In the genomic region with DNA sequence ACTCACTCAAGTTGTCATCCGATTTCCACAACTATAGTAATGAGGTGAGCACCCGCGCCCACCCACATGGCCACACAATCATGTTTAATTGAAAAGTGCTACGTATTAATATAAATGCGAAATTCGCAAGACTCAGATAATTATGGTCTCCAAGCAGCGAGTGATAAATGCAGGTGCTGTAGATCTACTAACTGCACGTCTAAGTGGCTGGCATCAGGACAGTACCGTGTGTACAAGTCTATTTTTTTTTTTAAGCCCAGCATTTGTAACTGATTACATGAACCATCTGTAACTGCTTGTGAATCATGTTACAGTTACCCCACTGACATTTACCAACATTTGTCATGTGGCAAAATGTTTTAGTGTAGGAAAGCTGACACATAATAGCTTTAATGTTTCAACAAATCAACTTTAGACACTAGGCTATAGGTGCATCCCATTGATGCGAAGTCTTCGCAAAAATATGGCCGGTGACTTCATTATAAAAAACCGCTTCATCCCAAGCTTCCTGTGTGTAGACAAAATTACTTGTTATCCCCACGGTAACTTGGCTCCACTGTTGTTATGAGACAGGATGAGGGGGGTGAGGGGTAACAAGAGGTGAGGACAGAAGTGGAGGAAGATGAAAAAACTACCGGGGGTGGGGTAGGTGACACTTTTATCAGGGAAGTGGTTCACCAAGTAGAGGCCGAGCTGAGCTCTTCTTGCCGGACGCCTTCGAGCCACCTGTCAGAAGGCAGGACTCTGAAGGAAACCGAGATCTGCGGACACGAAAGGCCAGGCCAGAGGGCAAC, we compare ENCODE assay signal across 8 mouse cellular contexts. TPM values are rescaled to one million over a fixed set of nuclear protein-coding genes. Genes with fewer than 3 reads are reported as not detected.
A peak's percentile ranks its signal among the peaks of the same experiment; 100 is the strongest.
DNase-seq lines count a peak whose midpoint lies in the region; ATAC-seq and TF ChIP-seq lines count a peak whose summit lies in the region.

No protein-coding gene starts in this region.

- ATAC-seq in kidney, embryonic 15.5 days (replicated peaks; ENCODE audit: low FRiP score) = no peak
- ATAC-seq in heart, postnatal 0 days (ENCODE audit: insufficient read depth, low read depth) = 0 out of 2 replicates have a peak, but pooled peaks have one; percentile 0
- ATAC-seq in liver, postnatal 0 days = no peak

- H3K27ac ChIP-seq in kidney, embryonic 15.5 days = peak overlapping the region; percentile 95
- peak overlapping the region; percentile 86 for H3K27ac ChIP-seq in heart, postnatal 0 days (ENCODE audit: low read depth)
- H3K27ac ChIP-seq in liver, postnatal 0 days (ENCODE audit: low read depth) = peak overlapping the region; percentile 98

- peak overlapping the region; percentile 76 for H3K9ac ChIP-seq in kidney, embryonic 15.5 days
- H3K9ac ChIP-seq in heart, postnatal 0 days (replicated peaks; ENCODE audit: low read depth, low read length) = peak overlapping the region; percentile 49; the same call in 1 of the 2 replicates
- peak overlapping the region; percentile 73 for H3K9ac ChIP-seq in liver, postnatal 0 days (replicated peaks)

- peak overlapping the region; percentile 85 for H3K4me3 ChIP-seq in kidney, embryonic 15.5 days (replicated peaks)
- H3K4me3 ChIP-seq in heart, postnatal 0 days (ENCODE audit: low read depth, low read length) = peak overlapping the region; percentile 83
- H3K4me3 ChIP-seq in liver, postnatal 0 days (ENCODE audit: low read depth, low read length) = peak overlapping the region; percentile 89

- H3K4me1 ChIP-seq in kidney, embryonic 15.5 days = peaks cover 21% of the 10 kb centered on the region
- H3K4me1 ChIP-seq in heart, postnatal 0 days (ENCODE audit: control insufficient read depth, insufficient read depth) = peaks cover 13% of the 10 kb centered on the region
- H3K4me1 ChIP-seq in liver, postnatal 0 days (ENCODE audit: insufficient read depth) = peaks cover 22% of the 10 kb centered on the region

- TF ChIP-seq CTCF in heart, postnatal 0 days (IDR thresholded peaks at IDR 0.05; ENCODE audit: low read depth) = no peak
- TF ChIP-seq CTCF in liver, postnatal 0 days (IDR thresholded peaks at IDR 0.05; ENCODE audit: low read depth) = no peak; the same call in 1 of the 2 replicates

- peak overlapping the region; percentile 68 for H3K4me2 ChIP-seq in kidney, embryonic 15.5 days
- H3K4me2 ChIP-seq in heart, postnatal 0 days (ENCODE audit: low read depth, low read length) = peak overlapping the region; percentile 58
- peak overlapping the region; percentile 89 for H3K4me2 ChIP-seq in liver, postnatal 0 days (ENCODE audit: low read depth, low read length)

- H3K36me3 ChIP-seq in kidney, embryonic 15.5 days = peaks cover 12% of the 10 kb centered on the region; the same call in 1 of the 2 replicates
- H3K36me3 ChIP-seq in heart, postnatal 0 days (replicated peaks; ENCODE audit: control insufficient read depth, insufficient read depth, low read length) = no peaks in the 10 kb centered on the region
- peaks cover 8% of the 10 kb centered on the region for H3K36me3 ChIP-seq in liver, postnatal 0 days (replicated peaks; ENCODE audit: insufficient read depth, low read length)

- no peaks in the 10 kb centered on the region for H3K27me3 ChIP-seq in kidney, embryonic 15.5 days
- no peaks in the 10 kb centered on the region for H3K27me3 ChIP-seq in heart, postnatal 0 days (ENCODE audit: control insufficient read depth, insufficient read depth, low read length)
- H3K27me3 ChIP-seq in liver, postnatal 0 days (ENCODE audit: insufficient read depth, low read length) = no peaks in the 10 kb centered on the region

- H3K9me3 ChIP-seq in kidney, embryonic 15.5 days (replicated peaks) = no peaks in the 10 kb centered on the region
- H3K9me3 ChIP-seq in heart, postnatal 0 days (replicated peaks; ENCODE audit: control insufficient read depth, low read length) = no peaks in the 10 kb centered on the region
- H3K9me3 ChIP-seq in liver, postnatal 0 days (ENCODE audit: low read length) = no peaks in the 10 kb centered on the region

- 0 out of 2 replicates have a peak, but pooled peaks have one; percentile 40 for TF ChIP-seq EP300 in heart, postnatal 0 days (IDR thresholded peaks at IDR 0.05; ENCODE audit: low read depth)
- peak; percentile 46; the same call in 1 of the 2 replicates for TF ChIP-seq EP300 in liver, postnatal 0 days (IDR thresholded peaks at IDR 0.05; ENCODE audit: low read depth)

- WGBS in kidney, embryonic 15.5 days = 33% methylated on average over 22 of the region's 22 CpGs
- 38% methylated on average over 22 of the region's 22 CpGs for WGBS in heart, postnatal 0 days
- WGBS in liver, postnatal 0 days (ENCODE audit: insufficient replicate concordance) = 36% methylated on average over 22 of the region's 22 CpGs

- no peak for DNase-seq in kidney, adult 8-10 months
- DNase-seq in R1 (ENCODE audit: low read depth, low spot score) = peak; percentile 80
- peak; percentile 73 for DNase-seq in heart, postnatal 0 days (ENCODE audit: low spot score)
- DNase-seq in liver, postnatal 0 days = no peak
- no peak for DNase-seq in ovary, adult 18-20 months (ENCODE audit: low spot score)
- no peak for DNase-seq in yolk sac, embryonic 10.5 days (ENCODE audit: low spot score)
- no peak for DNase-seq in kidney, postnatal 14 days

RNA-seq across cellular contexts. Expression of gene H2afz, which starts 0.8 kb away (rescaled TPM):
- polyA plus RNA-seq in kidney, embryonic 15.5 days (2015; fragmentation: Nextera tagmentation; extraction: Ambion mirVana) = 2,163 and 2,393 TPM in 2 replicates
- total RNA-seq in heart, postnatal 0 days (2014; rRNA removed; ENCODE audit: low replicate concordance) = 541 and 680 TPM in 2 replicates
- 517 and 550 TPM in 2 replicates for polyA plus RNA-seq in heart, postnatal 0 days (2015; fragmentation: Nextera tagmentation; extraction: Ambion mirVana)
- 651 and 676 TPM in 2 replicates for polyA plus RNA-seq in liver, postnatal 0 days (2015; fragmentation: Nextera tagmentation; extraction: Ambion mirVana)

RNA-seq across cellular contexts. Expression of gene Dnajb14, which starts 3.9 kb away (rescaled TPM):
- 10.1 and 10.8 TPM in 2 replicates for polyA plus RNA-seq in kidney, embryonic 15.5 days (2015; fragmentation: Nextera tagmentation; extraction: Ambion mirVana)
- 4.0 and 5.1 TPM in 2 replicates for total RNA-seq in heart, postnatal 0 days (2014; rRNA removed; ENCODE audit: low replicate concordance)
- polyA plus RNA-seq in heart, postnatal 0 days (2015; fragmentation: Nextera tagmentation; extraction: Ambion mirVana) = 7.4 and 8.6 TPM in 2 replicates
- polyA plus RNA-seq in liver, postnatal 0 days (2015; fragmentation: Nextera tagmentation; extraction: Ambion mirVana) = 6.4 and 6.9 TPM in 2 replicates

RNA-seq across cellular contexts. Expression of gene Lamtor3, which starts 54.8 kb away (rescaled TPM):
- polyA plus RNA-seq in kidney, embryonic 15.5 days (2015; fragmentation: Nextera tagmentation; extraction: Ambion mirVana) = 111 and 113 TPM in 2 replicates
- total RNA-seq in heart, postnatal 0 days (2014; rRNA removed; ENCODE audit: low replicate concordance) = 62.6 and 125 TPM in 2 replicates
- polyA plus RNA-seq in heart, postnatal 0 days (2015; fragmentation: Nextera tagmentation; extraction: Ambion mirVana) = 137 and 138 TPM in 2 replicates
- 44.3 and 46.5 TPM in 2 replicates for polyA plus RNA-seq in liver, postnatal 0 days (2015; fragmentation: Nextera tagmentation; extraction: Ambion mirVana)

Comparison
In these comparisons a context has a peak if more than half of its experiments do, and no peak if none do; other contexts are left out.
1. DNase-seq: peak in R1 (single experiment) and heart, postnatal 0 days (single experiment); none in kidney, adult 8-10 months (0 of 2), liver, postnatal 0 days (single experiment), ovary, adult 18-20 months (single experiment), yolk sac, embryonic 10.5 days (single experiment) and kidney, postnatal 14 days (single experiment).
2. Peak in every context shown above with its lines, with median percentiles within 50 percentile points of each other: H3K27ac ChIP-seq, H3K4me2 ChIP-seq, H3K4me3 ChIP-seq and H3K9ac ChIP-seq.